Mouse (Mus musculus) heart, embryonic 16.5 days (tissue): ENCODE data around the gene Bscl2. TPM values are rescaled to one million over a fixed set of nuclear protein-coding genes. Genes with fewer than 3 reads are reported as not detected.

ENCODE experiments used
- ATAC-seq: fragments of 200-750 bp; cut with Nextera tagmentation; replicated peaks from 2 replicates; pipeline ENCODE4 v1.8.0; 2017; ENCODE audit warnings: moderate number of reproducible peaks; ENCODE audit not compliant: insufficient read depth, low FRiP score; ENCODE audit errors: extremely low read depth
- H3K27ac ChIP-seq: fragments of 300-500 bp; sonication (generic); 2 replicates; pipeline ENCODE4 v1.5.1; 2014; ENCODE audit warnings: mild to moderate bottlenecking, low read length, control low read depth, moderate library complexity
- H3K27me3 ChIP-seq: fragments of 300-500 bp; sonication (generic); 2 replicates; pipeline ENCODE4 v1.6.1; 2014; ENCODE audit warnings: low read length, mixed read lengths; ENCODE audit not compliant: control insufficient read depth, insufficient read depth
- H3K36me3 ChIP-seq: fragments of 300-500 bp; sonication (generic); 2 replicates; pipeline ENCODE4 v1.6.1; 2014; ENCODE audit not compliant: control insufficient read depth, insufficient read depth
- H3K4me1 ChIP-seq: fragments of 300-500 bp; sonication (generic); 2 replicates; pipeline ENCODE4 v1.6.1; 2014; ENCODE audit warnings: low read length, mixed read lengths; ENCODE audit not compliant: control insufficient read depth, insufficient read depth
- H3K4me2 ChIP-seq: fragments of 300-500 bp; sonication (generic); 2 replicates; pipeline ENCODE4 v1.6.1; 2014; ENCODE audit warnings: low read depth, mild to moderate bottlenecking, control low read depth, low read length
- H3K4me3 ChIP-seq: fragments of 300-500 bp; sonication (generic); 2 replicates; pipeline ENCODE4 v1.5.1; 2014; ENCODE audit warnings: mild to moderate bottlenecking, control low read depth, low read length
- H3K9ac ChIP-seq: fragments of 300-500 bp; sonication (generic); 2 replicates; pipeline ENCODE4 v1.6.1; 2014; ENCODE audit warnings: low read length, control low read depth
- H3K9me3 ChIP-seq: fragments of 300-500 bp; sonication (generic); replicated peaks from 2 replicates; pipeline ENCODE4 v1.6.1; 2016; ENCODE audit warnings: low read length; ENCODE audit not compliant: control insufficient read depth
- WGBS: fragments of 180-500 bp; shearing (Covaris S2); extraction: QIAGEN DNeasy Blood & Tissue Kit; methylation state at CpG from one replicate; pipeline ENCODE4 v1.1.7; 2014; 5-methylcytosine and 5-hydroxymethylcytosine counted together
- polyA plus RNA-seq: library from polyadenylated mRNA; unstranded; fragments of >200 nt; fragmentation: Nextera tagmentation; extraction: Ambion mirVana; gene quantifications from 2 replicates; pipeline ENCODE4 v1.2.1, GENCODE M21; 2015

Bscl2 gene
- polyA plus RNA-seq, result 43.9 and 44.3 TPM in 2 replicates

GRCm38 (mm10) chr19:8837251-8837791, at the start of gene Bscl2:
Gene Bscl2, plus strand, starts transcription at chr19:8837467.
- Histone ChIP-seq H3K4me2 (peak within 1 kb of the TSS; percentile 99), H3K4me1 (peaks cover 26% of the 10 kb centered on the region), H3K9ac (peak within 1 kb of the TSS; percentile 86), H3K27ac (peak within 1 kb of the TSS; percentile 98), H3K9me3 (no peaks in the 10 kb centered on the region), H3K4me3 (peak within 1 kb of the TSS; percentile 74), H3K27me3 (no peaks in the 10 kb centered on the region), H3K36me3 (peaks cover 26% of the 10 kb centered on the region)
- ATAC-seq, result peak; percentile 63
- under 1% methylated on average over 38 of the region's 38 CpGs for WGBS

- Histone ChIP-seq H3K36me3 (peaks cover 15% of the 10 kb centered on the region), H3K27me3 (no peaks in the 10 kb centered on the region), H3K4me2 (no peak overlapping the region), H3K4me1 (peaks cover 4% of the 10 kb centered on the region), H3K27ac (no peak overlapping the region), H3K9me3 (0 out of 2 replicates have a peak, but pooled peaks cover 2% of the 10 kb centered on the region), H3K4me3 (no peak overlapping the region), H3K9ac (no peak overlapping the region)
- no peak for ATAC-seq
- WGBS, result 38% methylated on average over 3 of the region's 3 CpGs
Observed at GRCm38 (mm10) chr19:8788521-8788920, 48.7 kb upstream of the Bscl2 start.

GRCm38 (mm10) chr19:8789171-8789570, 48.1 kb upstream of the Bscl2 start:
- no peak overlapping the region for H3K4me2 ChIP-seq
- H3K27me3 ChIP-seq, result no peaks in the 10 kb centered on the region
- peaks cover 4% of the 10 kb centered on the region for H3K4me1 ChIP-seq
- H3K9ac ChIP-seq, result no peak overlapping the region
- ATAC-seq, result no peak
- H3K36me3 ChIP-seq, result peaks cover 19% of the 10 kb centered on the region
- no peak overlapping the region for H3K4me3 ChIP-seq
- H3K9me3 ChIP-seq, result 0 out of 2 replicates have a peak, but pooled peaks cover 2% of the 10 kb centered on the region
- no peak overlapping the region for H3K27ac ChIP-seq
- WGBS, result 53% methylated on average over 1 of the region's 1 CpGs

GRCm38 (mm10) chr19:8790171-8790570, 47.1 kb upstream of the Bscl2 start:
- Histone ChIP-seq H3K4me3 (no peak overlapping the region), H3K9ac (no peak overlapping the region), H3K36me3 (peaks cover 27% of the 10 kb centered on the region), H3K4me1 (peaks cover 4% of the 10 kb centered on the region), H3K27me3 (no peaks in the 10 kb centered on the region), H3K9me3 (0 out of 2 replicates have a peak, but pooled peaks cover 2% of the 10 kb centered on the region), H3K4me2 (no peak overlapping the region), H3K27ac (no peak overlapping the region)
- ATAC-seq, result no peak
- WGBS, result 77% methylated on average over 7 of the region's 7 CpGs

- no peaks in the 10 kb centered on the region for H3K27me3 ChIP-seq
- 1% methylated on average over 25 of the region's 25 CpGs for WGBS
Observed at GRCm38 (mm10) chr19:8798264-8798946, 38.9 kb upstream of the Bscl2 start, which contains the start of gene Polr2g. Gene Polr2g, minus strand, starts transcription at chr19:8798577.

GRCm38 (mm10) chr19:8798947-8799315, 38.3 kb upstream of the Bscl2 start:
- Histone ChIP-seq H3K4me3 (peak overlapping the region; percentile 92), H3K27ac (no peak overlapping the region), H3K4me1 (peaks cover 24% of the 10 kb centered on the region), H3K27me3 (no peaks in the 10 kb centered on the region), H3K4me2 (peak overlapping the region; percentile 80), H3K9ac (no peak overlapping the region; the same call in none of the 2 replicates), H3K9me3 (no peaks in the 10 kb centered on the region), H3K36me3 (peaks cover 11% of the 10 kb centered on the region)
- ATAC-seq, result no peak

More at GRCm38 (mm10) chr19:8798264-8798946, 38.9 kb upstream of the Bscl2 start, which contains the start of gene Polr2g:
- Histone ChIP-seq H3K4me1 (peaks cover 24% of the 10 kb centered on the region), H3K9ac (peak within 1 kb of the TSS; percentile 85), H3K9me3 (no peaks in the 10 kb centered on the region), H3K36me3 (peaks cover 16% of the 10 kb centered on the region), H3K4me2 (peak within 1 kb of the TSS; percentile 80), H3K4me3 (peak within 1 kb of the TSS; percentile 92), H3K27ac (peak within 1 kb of the TSS; percentile 82)
- peak; percentile 74 for ATAC-seq

- Histone ChIP-seq H3K4me2 (peak within 1 kb of the TSS; percentile 79), H3K4me3 (peak within 1 kb of the TSS; percentile 89), H3K9ac (peak within 1 kb of the TSS; percentile 70), H3K4me1 (peaks cover 18% of the 10 kb centered on the region), H3K9me3 (no peaks in the 10 kb centered on the region), H3K36me3 (0 out of 2 replicates have a peak, but pooled peaks cover 3% of the 10 kb centered on the region), H3K27me3 (no peaks in the 10 kb centered on the region), H3K27ac (peak within 1 kb of the TSS; percentile 87)
- peak; percentile 97 for ATAC-seq
- WGBS, result under 1% methylated on average over 30 of the region's 30 CpGs
Observed at GRCm38 (mm10) chr19:8802130-8802821, 35.0 kb upstream of the Bscl2 start, which contains the start of gene Zbtb3. Gene Zbtb3, plus strand, starts transcription at chr19:8802555.

GRCm38 (mm10) chr19:8803204-8803780, 34.0 kb upstream of the Bscl2 start:
- ATAC-seq, result no peak
- Histone ChIP-seq H3K9me3 (no peaks in the 10 kb centered on the region), H3K4me1 (peaks cover 13% of the 10 kb centered on the region), H3K9ac (no peak overlapping the region), H3K27ac (no peak overlapping the region; the same call in 1 of the 2 replicates), H3K27me3 (no peaks in the 10 kb centered on the region), H3K4me2 (peak overlapping the region; percentile 79), H3K36me3 (0 out of 2 replicates have a peak, but pooled peaks cover 5% of the 10 kb centered on the region), H3K4me3 (no peak overlapping the region)
- WGBS, result 89% methylated on average over 9 of the region's 9 CpGs
